Mouse (Mus musculus) cerebellum, postnatal 14 days (tissue): Measurements from ENCODE around the gene Smim14.
"Not testable (repeated sequence)": the region's sequence is repeated elsewhere in the genome, so short reads cannot be mapped to it uniquely, and the experiment has no call there.

Source experiments
- DNase-seq, 2 experiments: peaks; one replicate each; pipeline ENCODE4 v3.0.0; 2021; ENCODE audit warnings: mixed read lengths in 2 of 2

Gene Smim14

DNA sequence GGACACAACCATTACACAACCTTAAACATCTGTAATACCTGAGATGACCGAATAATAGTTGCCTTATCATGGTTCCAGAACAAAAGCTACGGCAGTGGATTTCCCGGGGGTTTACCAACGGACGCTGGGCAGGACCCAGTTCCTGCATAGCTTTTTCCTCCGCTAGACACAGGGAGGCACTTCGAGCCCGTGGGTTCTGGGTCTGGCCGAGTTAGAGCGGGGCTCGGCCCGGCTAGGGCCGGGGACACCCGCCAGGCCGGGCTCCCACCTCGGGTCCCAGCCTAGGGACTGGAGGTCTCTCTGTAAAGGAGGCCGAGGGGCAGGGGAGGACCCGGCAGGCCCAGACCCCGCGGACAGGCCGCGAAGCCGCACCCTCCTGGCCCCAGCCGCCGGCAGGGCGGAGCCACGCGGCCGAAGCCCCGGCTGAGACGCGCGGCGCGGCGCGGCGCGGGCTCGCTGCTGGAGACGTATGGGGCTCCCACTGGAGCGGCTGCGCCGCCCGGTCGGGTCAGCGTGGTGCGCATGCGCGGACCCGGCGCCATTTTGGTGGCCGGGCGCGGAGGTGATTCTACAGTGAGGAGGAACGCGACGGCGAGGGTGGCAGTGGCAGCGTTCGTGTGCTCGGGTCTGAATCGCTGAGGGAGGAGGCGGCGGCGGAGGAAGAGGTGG lies at the start of gene Smim14, which contains the start of gene Ube2k:
Smim14 (minus strand) TSS at position 434 of the 669 bp plus-strand sequence.
Ube2k (plus strand) TSS at position 483 of the 669 bp plus-strand sequence.
- DNase-seq = peak; percentile 94 to 96

DNA sequence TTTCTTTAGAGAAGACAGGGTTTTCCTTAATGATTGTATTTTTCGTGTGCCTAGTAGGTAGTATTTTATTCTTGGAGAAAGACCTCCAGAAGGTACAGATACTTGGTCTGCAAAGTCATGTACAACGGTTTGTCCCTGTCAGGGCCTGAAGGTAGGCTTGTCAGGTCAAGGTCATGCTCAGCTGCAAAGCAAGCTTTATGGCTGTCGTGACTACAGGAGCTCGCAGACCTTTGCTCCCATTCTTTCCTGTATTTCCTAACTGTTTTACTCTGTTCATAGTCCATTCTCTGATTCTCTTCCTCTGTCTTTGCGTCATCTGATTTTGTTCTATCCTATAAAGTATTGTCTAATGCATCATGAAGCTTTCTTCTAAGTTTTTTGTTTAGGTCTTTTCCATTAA lies 49.3 kb upstream of the Smim14 start:
- no peak for DNase-seq

GRCm38 (mm10) chr5:65578545-65578944 lies 41.6 kb upstream of the Smim14 start:
- DNase-seq = no peak

DNA sequence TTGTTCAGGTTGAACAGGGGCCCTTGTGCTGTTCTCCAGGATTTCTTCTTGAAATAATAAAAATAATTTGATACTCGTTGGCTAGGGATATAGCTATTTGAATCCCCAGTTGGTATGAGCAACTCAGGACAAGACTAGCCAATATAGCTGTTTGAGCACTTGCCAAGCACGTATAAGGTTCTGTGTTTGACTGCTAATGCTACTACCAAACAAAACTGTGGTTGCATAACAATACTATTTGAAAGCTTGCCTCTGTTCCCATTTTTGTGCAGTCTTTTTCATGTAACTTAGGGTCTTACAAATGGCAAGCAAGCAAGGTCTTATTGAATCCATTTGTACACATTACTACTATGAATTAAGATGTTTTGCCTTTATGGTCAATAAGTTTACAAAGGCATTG lies 38.9 kb upstream of the Smim14 start:
- DNase-seq = no peak

- no peak for DNase-seq
Observed at GRCm38 (mm10) chr5:65574876-65575275, 37.9 kb upstream of the Smim14 start.

- DNase-seq = no peak
Observed at GRCm38 (mm10) chr5:65565486-65565885, 28.5 kb upstream of the Smim14 start.

- DNase-seq = peak; percentile 30 to 31
Observed at GRCm38 (mm10) chr5:65561125-65561893, 24.3 kb upstream of the Smim14 start.

DNA sequence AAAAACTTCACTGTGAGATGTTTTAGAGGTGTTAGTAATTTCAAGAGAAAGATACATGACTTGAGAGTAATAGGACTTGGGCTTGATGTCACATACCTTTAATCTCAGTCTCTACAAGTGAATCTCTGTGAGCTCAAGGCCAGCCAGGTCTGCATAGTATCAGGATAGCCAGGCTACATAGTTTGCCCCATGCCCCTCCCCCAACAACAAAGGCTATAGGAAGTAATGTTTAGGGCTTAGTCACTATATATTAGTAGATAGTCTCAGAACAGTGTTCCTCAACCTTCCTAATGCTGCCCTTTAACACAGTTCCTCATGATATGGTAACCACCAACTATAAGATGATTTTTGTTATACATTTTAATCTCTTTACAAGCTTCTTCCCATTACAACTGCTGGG lies 20.1 kb upstream of the Smim14 start:
- no peak for DNase-seq

DNA sequence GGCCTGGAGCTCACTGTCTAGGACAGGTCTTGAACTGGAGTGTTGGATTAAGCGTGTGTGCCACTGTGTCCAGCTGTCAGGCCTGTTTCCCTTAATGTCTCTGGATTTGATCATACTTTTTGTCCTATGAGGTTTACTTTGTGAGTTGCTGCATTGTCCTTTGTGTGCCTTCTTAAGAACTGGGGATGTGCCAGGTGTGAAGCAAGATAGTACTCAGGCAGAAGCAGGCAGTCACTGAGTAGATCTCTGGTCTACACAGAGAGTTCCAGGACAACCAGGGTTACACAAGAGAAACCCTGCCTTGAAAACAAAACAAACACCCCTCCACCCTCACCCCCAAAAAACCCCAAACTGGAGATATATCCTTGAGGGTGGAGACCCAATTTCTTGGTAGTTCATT lies 12.7 kb upstream of the Smim14 start:
- no peak for DNase-seq

GRCm38 (mm10) chr5:65544616-65545015 lies 7.6 kb upstream of the Smim14 start:
- DNase-seq = no peak

DNA sequence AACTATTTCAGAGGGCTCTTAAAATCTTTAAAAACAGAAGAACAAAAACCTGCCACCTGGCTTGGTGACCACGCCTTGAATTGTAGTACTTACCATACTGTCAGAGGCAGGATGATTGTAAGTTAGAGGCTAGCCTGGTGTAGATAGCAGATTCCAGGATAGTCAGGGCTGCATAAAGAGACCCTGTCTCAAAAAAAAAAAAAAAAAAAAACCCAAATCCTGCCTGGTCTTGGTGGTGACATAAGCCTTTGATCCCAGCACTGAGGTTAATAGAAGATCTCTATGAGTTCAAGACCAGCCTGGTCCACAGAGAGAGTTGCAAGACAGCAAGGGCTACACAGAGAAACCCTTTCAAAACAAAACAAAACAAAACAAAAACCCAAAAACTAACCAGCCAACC lies 6.5 kb upstream of the Smim14 start:
- DNase-seq = no peak

DNA sequence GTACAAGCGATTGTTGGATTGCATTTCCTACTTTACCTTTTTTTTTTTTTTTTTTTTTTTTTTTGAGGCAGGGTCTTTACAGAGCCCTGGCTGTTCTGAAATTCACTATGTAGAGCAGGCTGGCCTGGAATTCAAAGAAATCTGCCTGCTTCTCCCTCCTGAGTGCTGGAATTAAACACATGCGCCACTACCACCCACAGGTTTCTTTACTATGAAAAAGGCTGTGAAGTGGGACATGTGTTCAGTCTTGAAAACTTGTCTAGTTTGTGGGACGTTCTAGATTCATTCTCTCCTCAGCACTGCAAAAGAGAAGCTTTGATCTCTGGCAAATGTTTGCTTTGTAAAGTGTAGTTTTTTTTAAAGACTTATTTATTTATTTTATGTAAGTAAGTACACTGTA lies 4.9 kb upstream of the Smim14 start:
- DNase-seq = no peak

- DNase-seq = no peak
Observed at GRCm38 (mm10) chr5:65539786-65540185, 2.8 kb upstream of the Smim14 start.

DNA sequence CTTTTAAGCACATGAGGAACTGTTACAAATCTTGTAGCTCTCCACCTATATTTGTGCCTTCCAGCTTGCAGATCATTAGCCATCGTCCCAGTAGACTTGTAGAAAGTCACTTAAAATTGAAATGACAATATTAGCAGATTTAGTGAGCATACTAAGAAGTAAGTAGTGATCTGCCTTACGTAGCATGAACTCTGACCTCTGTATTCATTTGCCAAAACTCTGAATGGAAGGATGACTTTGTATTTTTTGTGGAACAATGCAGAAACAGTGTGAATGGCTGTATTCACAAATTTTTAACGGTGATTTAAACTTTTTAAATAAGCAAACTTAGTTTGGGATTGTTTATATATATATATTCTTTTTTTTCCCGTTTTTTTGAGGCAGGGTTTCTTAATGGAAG lies 1.8 kb upstream of the Smim14 start:
- no peak for DNase-seq

DNA sequence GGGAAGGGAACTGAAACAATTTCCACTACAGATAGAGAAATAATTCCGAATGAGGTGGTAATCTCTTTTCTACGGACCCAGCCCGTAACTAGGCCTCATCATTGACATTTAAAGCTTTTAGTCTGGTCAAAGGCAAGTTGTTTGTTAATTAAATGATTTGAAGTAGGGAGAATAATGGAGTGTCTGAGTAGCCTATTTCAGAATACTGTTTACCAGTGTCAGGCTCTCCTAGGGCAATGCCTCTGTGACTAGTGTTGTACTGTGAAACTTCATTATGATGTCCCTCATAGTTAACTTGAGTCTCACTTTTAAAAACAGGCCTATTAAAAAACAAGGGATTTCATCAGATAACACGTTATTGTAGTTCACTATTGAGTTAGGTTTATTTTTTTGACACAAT lies 1.1 kb upstream of the Smim14 start:
- no peak for DNase-seq

DNA sequence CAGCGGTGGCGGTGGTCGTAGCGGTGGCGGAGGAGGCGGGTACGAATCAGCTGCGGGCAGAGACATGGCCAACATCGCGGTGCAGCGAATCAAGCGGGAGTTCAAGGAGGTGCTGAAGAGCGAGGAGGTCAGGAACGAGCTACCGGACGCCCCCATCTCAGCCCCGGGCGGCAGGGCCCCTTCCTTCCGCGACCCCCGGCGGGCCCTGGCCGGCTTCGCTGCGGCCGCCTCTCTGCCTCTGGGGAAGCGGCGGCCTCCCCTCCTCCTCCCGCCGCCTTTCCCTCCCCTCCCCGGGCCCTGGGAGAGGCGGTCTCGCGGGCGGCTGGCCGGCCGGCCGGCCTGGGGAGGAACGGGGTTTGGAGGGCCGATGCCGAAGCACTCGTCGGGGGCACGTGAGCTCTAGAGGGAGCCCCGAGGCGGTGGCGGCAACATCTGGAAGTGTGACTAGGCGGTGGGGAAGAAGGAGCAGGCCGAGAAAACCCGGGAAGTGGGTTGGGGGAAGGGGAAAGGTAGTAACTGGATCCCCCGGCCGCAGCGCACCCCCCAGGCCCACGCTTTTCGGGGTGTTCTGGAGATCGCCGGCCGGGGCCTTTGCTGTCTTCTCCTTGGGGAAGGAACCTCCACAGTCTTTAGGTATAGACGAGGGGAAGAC lies 562 bp upstream of the Smim14 start:
- peak in 1 of 2 experiments; percentile 64 for DNase-seq

DNA sequence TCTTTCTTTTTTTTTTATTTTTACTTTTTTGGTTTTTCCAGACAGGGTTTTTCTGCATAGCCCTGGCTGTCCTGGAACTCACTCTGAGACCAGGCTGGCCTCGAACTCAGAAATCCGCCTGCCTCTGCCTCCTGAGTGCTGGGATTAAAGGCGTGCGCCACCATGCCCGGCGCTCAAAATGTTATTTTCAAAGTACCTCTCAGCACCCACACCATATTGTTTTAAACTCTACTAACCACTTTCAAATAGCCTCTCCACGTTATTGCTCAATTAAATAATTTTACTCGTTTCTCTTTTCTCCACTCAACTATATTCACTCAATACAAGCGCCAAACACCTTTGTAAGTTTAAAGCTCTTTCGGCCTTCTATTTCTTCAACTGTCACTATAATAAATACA lies 917 bp downstream of the Smim14 start:
- not testable (repeated sequence) for DNase-seq

DNA sequence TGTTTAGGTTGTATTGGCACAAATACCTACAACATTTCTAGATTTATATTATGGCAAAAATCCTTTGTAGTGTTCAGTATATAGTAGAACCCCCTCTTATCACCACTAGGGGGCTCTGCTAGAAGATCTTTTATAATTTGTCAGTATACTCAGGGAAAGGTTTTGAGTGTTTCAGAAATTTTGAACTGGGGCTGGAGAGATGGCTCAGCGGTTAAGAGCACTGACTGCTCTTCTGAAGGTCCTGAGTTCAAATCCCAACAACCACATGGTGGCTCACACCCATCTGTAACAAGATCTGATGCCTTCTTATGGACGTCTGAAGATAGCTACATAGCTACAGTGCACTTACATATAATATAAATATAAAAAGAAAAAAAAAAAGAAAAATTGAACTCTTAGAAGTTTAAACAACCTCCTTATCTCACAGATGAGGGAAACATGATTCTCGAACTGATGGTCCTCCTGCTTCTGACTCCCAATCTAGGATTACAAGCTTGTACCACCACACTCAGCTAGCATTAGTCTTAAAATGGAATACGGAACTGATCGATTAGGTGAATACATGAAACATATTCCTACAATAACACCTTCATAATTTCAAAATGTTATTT lies 1.4 kb downstream of the Smim14 start:
- peak; percentile 49 to 55 for DNase-seq

- no peak for DNase-seq
Observed at GRCm38 (mm10) chr5:65534496-65534895, 2.5 kb downstream of the Smim14 start.

DNA sequence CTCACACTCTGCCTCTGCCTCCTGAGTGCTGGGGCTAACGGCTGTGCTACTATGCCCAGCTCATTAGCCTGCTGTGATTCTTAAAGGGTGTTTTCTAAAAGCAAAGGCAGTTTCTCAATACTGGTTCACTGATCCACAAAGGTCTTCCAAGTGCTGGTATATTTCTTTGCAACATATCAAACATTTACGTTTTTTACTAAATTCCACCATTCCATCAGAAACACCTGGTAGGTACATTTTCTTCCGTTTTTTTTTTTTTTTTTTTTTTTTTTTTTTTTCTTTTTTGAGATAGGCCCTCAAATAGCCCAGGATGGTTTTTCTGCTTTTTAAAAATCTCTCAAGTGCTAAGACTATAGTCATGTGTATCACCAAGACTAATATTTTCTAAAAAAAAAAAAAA lies 5.7 kb downstream of the Smim14 start:
- no peak for DNase-seq

GRCm38 (mm10) chr5:65525674-65526443 lies 11.1 kb downstream of the Smim14 start:
- DNase-seq = peak in 1 of 2 experiments; percentile 16

DNA sequence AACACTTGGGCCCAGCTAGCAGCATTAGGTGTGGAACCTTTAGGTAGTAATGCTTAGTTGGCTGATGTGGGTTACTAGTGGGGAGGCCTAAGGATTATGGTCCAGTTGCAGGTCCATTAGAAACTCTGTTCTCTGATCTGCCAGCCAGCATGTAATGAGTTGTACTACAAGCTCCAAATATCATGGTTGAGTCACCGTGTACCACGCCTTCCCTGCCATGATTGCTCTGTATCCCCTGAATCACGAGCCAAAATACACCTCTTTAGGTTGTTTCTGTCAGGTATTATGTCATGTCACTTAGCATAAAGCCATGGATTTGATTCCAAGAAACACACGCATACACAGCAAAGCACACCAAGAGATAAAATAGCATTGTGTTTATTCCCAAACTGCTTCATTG lies 12.2 kb downstream of the Smim14 start:
- DNase-seq = no peak

GRCm38 (mm10) chr5:65521803-65522202 lies 15.2 kb downstream of the Smim14 start:
- no peak for DNase-seq
